Mouse (Mus musculus) forebrain, postnatal 0 days (tissue): Measurements from ENCODE around the gene Romo1. TPM values are rescaled to one million over a fixed set of nuclear protein-coding genes. Genes with fewer than 3 reads are reported as not detected.
A peak's percentile ranks its signal among the peaks of the same experiment; 100 is the strongest.

Experiments
- ATAC-seq: fragments of 200-750 bp; cut with Nextera tagmentation; 2 replicates; pipeline ENCODE4 v1.8.0; 2017; ENCODE audit warnings: mild to moderate bottlenecking, moderate library complexity
- DNase-seq: peaks from one replicate; pipeline ENCODE4 v3.0.0-alpha.2; 2015
- H3K27ac ChIP-seq: fragments of 300-500 bp; sonication (generic); 2 replicates; pipeline ENCODE4 v1.5.1; 2014; ENCODE audit warnings: low read depth, mild to moderate bottlenecking, antibody characterized with exemption, low read length, moderate library complexity, mixed read lengths
- H3K27me3 ChIP-seq: fragments of 300-500 bp; sonication (generic); 2 replicates; pipeline ENCODE4 v1.6.1; 2014; ENCODE audit warnings: mild to moderate bottlenecking, low read length, mixed read lengths; ENCODE audit not compliant: insufficient read depth
- H3K36me3 ChIP-seq: fragments of 300-500 bp; sonication (generic); 2 replicates; pipeline ENCODE4 v1.6.1; 2014; ENCODE audit warnings: mild to moderate bottlenecking, moderate library complexity; ENCODE audit not compliant: insufficient read depth
- H3K4me1 ChIP-seq: fragments of 300-500 bp; sonication (generic); 2 replicates; pipeline ENCODE4 v1.6.1; 2014; ENCODE audit warnings: antibody characterized with exemption; ENCODE audit not compliant: insufficient read depth
- H3K4me2 ChIP-seq: fragments of 300-500 bp; sonication (generic); 2 replicates; pipeline ENCODE4 v1.6.1; 2014; ENCODE audit warnings: low read depth, mild to moderate bottlenecking, moderate library complexity
- H3K4me3 ChIP-seq: fragments of 300-500 bp; sonication (generic); 2 replicates; pipeline ENCODE4 v1.5.1; 2014; ENCODE audit warnings: low read depth, low read length, mixed read lengths
- H3K9ac ChIP-seq: fragments of 300-500 bp; sonication (generic); 2 replicates; pipeline ENCODE4 v1.6.1; 2014; ENCODE audit warnings: mild to moderate bottlenecking
- H3K9me3 ChIP-seq: fragments of 300-500 bp; sonication (generic); 2 replicates; pipeline ENCODE4 v1.6.1; 2016; ENCODE audit warnings: low read length
- CTCF ChIP-seq: sonication (generic); IDR thresholded peaks from 2 replicates; pipeline ENCODE4 v1.5.1; 2016; ENCODE audit warnings: antibody characterized with exemption, control low read depth, low read depth
- WGBS: fragments of 180-500 bp; shearing (Covaris S2); extraction: QIAGEN DNeasy Blood & Tissue Kit; methylation state at CpG from one replicate; pipeline ENCODE4 v1.1.7; 2014; 5-methylcytosine and 5-hydroxymethylcytosine counted together
- polyA plus RNA-seq: library from polyadenylated mRNA; unstranded; fragments of >200 nt; fragmentation: Nextera tagmentation; extraction: Ambion mirVana; gene quantifications from 2 replicates; pipeline ENCODE4 v1.2.1, GENCODE M21; 2015
- total RNA-seq: library from RNA; depleted of rRNA; stranded (reverse); fragments of >200 nt; gene quantifications from 2 replicates; pipeline ENCODE4 v1.2.3, GENCODE M21; 2014

Gene Romo1
- total and polyA plus RNA-seq, 2 experiments from 2014 or later: 91.3 to 529 TPM

- DNase-seq (no peak), ATAC-seq (no peak)
- H3K27me3 ChIP-seq: no peaks in the 10 kb centered on the region
- H3K9me3 ChIP-seq: no peaks in the 10 kb centered on the region
- H3K4me1 ChIP-seq: peaks cover 4% of the 10 kb centered on the region; the same call in 1 of the 2 replicates
- WGBS: 85% methylated on average over 3 of the region's 3 CpGs
- no peak overlapping the region for H3K27ac ChIP-seq
- H3K9ac ChIP-seq: no peak overlapping the region
- no peak overlapping the region for H3K4me2 ChIP-seq
- peaks cover 37% of the 10 kb centered on the region for H3K36me3 ChIP-seq
- TF ChIP-seq CTCF: no peak
- H3K4me3 ChIP-seq: no peak overlapping the region
Observed at GRCm38 (mm10) chr2:156147316-156147915, 3.6 kb downstream of the Romo1 start.

- no peak overlapping the region for H3K4me2 ChIP-seq
- ATAC-seq (no peak), DNase-seq (no peak)
- TF ChIP-seq CTCF: peak; percentile 31; the same call in 1 of the 2 replicates
- H3K36me3 ChIP-seq: peaks cover 56% of the 10 kb centered on the region
- no peak overlapping the region for H3K4me3 ChIP-seq
- no peaks in the 10 kb centered on the region for H3K27me3 ChIP-seq
- no peak overlapping the region for H3K9ac ChIP-seq
- H3K4me1 ChIP-seq: no peaks in the 10 kb centered on the region
- no peak overlapping the region for H3K27ac ChIP-seq
- no peaks in the 10 kb centered on the region for H3K9me3 ChIP-seq
Observed at GRCm38 (mm10) chr2:156151538-156151937, 7.7 kb downstream of the Romo1 start.

GRCm38 (mm10) chr2:156165478-156165877, 21.6 kb downstream of the Romo1 start:
- Histone ChIP-seq H3K4me3 (no peak overlapping the region), H3K9ac (no peak overlapping the region), H3K36me3 (peaks cover 60% of the 10 kb centered on the region), H3K27me3 (no peaks in the 10 kb centered on the region), H3K9me3 (no peaks in the 10 kb centered on the region), H3K27ac (no peak overlapping the region), H3K4me1 (no peaks in the 10 kb centered on the region), H3K4me2 (no peak overlapping the region)
- ATAC-seq (no peak), DNase-seq (no peak)
- WGBS: 100% methylated on average over 1 of the region's 1 CpGs
- no peak for TF ChIP-seq CTCF

- H3K4me2 ChIP-seq: no peak overlapping the region
- H3K27ac ChIP-seq: no peak overlapping the region
- no peak overlapping the region for H3K9ac ChIP-seq
- TF ChIP-seq CTCF: no peak
- DNase-seq: no peak
- H3K4me1 ChIP-seq: no peaks in the 10 kb centered on the region
- peaks cover 55% of the 10 kb centered on the region for H3K36me3 ChIP-seq
- no peaks in the 10 kb centered on the region for H3K27me3 ChIP-seq
- 92% methylated on average over 5 of the region's 5 CpGs for WGBS
- no peaks in the 10 kb centered on the region for H3K9me3 ChIP-seq
- ATAC-seq: no peak
- no peak overlapping the region for H3K4me3 ChIP-seq
Observed at GRCm38 (mm10) chr2:156166557-156166956, 22.7 kb downstream of the Romo1 start.

- H3K4me2 ChIP-seq: no peak overlapping the region
- peaks cover 20% of the 10 kb centered on the region for H3K36me3 ChIP-seq
- WGBS: 83% methylated on average over 6 of the region's 6 CpGs
- no peak overlapping the region for H3K4me3 ChIP-seq
- no peak for DNase-seq
- no peak overlapping the region for H3K9ac ChIP-seq
- no peak for ATAC-seq
- H3K9me3 ChIP-seq: no peaks in the 10 kb centered on the region
- no peak for TF ChIP-seq CTCF
- no peak overlapping the region for H3K27ac ChIP-seq
- H3K4me1 ChIP-seq: peaks cover 15% of the 10 kb centered on the region
- no peaks in the 10 kb centered on the region for H3K27me3 ChIP-seq
Observed at GRCm38 (mm10) chr2:156177079-156177478, 33.2 kb downstream of the Romo1 start.

GRCm38 (mm10) chr2:156177651-156178050, 33.8 kb downstream of the Romo1 start:
- ATAC-seq: no peak
- Histone ChIP-seq H3K9me3 (no peaks in the 10 kb centered on the region), H3K4me1 (peaks cover 15% of the 10 kb centered on the region), H3K4me2 (peak overlapping the region; percentile 31; the same call in 1 of the 2 replicates), H3K36me3 (peaks cover 15% of the 10 kb centered on the region), H3K27me3 (no peaks in the 10 kb centered on the region), H3K9ac (no peak overlapping the region), H3K4me3 (peak overlapping the region; percentile 22; the same call in 1 of the 2 replicates), H3K27ac (no peak overlapping the region)
- WGBS: 76% methylated on average over 7 of the region's 7 CpGs
- no peak for TF ChIP-seq CTCF
- DNase-seq: no peak

GRCm38 (mm10) chr2:156179046-156179795, 35.4 kb downstream of the Romo1 start:
- Histone ChIP-seq H3K27ac (peak overlapping the region; percentile 100), H3K4me1 (peaks cover 15% of the 10 kb centered on the region), H3K9ac (peak overlapping the region; percentile 100), H3K9me3 (no peaks in the 10 kb centered on the region), H3K4me3 (peak overlapping the region; percentile 99), H3K4me2 (peak overlapping the region; percentile 57), H3K36me3 (peaks cover 10% of the 10 kb centered on the region), H3K27me3 (no peaks in the 10 kb centered on the region)
- peak; percentile 40; the same call in 1 of the 2 replicates for TF ChIP-seq CTCF
- ATAC-seq: peak; percentile 40
- 2% methylated on average over 47 of the region's 47 CpGs for WGBS
- peak; percentile 91 for DNase-seq
